Mouse (Mus musculus) cerebral cortex, adult 2 months (tissue): ENCODE results near the gene I0C0044D17Rik.

Experiments
- WGBS: fragments of 180-500 bp; shearing (Covaris S2); methylation state at CpG from one replicate; pipeline ENCODE4 v1.1.7; 2018; 5-methylcytosine and 5-hydroxymethylcytosine counted together

The I0C0044D17Rik gene

GRCm38 (mm10) chr4:98777464-98777863 is 46.2 kb downstream of the I0C0044D17Rik start:
- 92% methylated on average over 6 of the region's 6 CpGs for WGBS

DNA sequence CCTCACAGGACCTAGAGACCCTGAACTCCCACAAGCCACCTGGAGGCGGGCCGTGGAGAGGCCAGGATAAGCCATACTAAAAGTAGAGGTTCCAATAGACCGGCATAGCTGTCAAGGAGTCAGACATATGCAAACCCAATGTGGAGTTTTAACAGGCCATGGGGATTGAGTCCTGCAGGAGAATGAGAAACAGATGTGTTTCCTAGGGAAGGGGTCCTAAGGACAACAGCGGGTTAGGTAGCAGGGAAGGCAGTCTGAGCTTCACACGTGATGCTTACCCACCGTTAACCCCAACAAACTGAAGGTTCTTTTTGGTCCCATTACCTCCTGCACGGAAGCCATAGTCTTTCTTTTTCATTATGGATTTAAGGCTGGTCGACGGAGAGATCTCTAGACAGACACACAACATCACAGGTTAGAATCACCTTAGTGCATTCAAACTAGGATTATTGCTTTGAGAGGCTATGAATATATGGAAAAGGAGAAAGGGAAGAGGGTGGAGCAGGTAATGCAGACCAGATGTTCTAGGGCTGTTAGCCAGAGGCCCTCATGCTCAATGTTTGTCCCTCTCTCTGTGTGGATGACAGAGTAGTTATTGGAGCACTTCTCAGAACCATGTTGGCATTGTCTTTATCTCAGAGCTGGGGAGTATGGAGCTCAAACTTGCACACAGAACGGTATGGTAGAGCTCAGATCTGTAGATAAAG is 46.8 kb downstream of the I0C0044D17Rik start:
- 91% methylated on average over 10 of the region's 10 CpGs for WGBS

GRCm38 (mm10) chr4:98773785-98774184 is 49.9 kb downstream of the I0C0044D17Rik start:
- WGBS = 83% methylated on average over 5 of the region's 5 CpGs
